Mouse (Mus musculus) midbrain, embryonic 10.5 days (tissue): ENCODE data around the gene Crygd. TPM values are rescaled to one million over a fixed set of nuclear protein-coding genes. Genes with fewer than 3 reads are reported as not detected.

Experiments used
- DNase-seq: peaks from one replicate; pipeline ENCODE4 v3.0.0-alpha.2; 2017; ENCODE audit warnings: low spot score
- H3K27ac ChIP-seq: fragments of 300-500 bp; sonication (generic); replicated peaks from 2 replicates; pipeline ENCODE4 v1.5.1; 2016; ENCODE audit warnings: mild to moderate bottlenecking
- H3K27me3 ChIP-seq: fragments of 300-500 bp; sonication (generic); 2 replicates; pipeline ENCODE4 v1.6.1; 2016; ENCODE audit warnings: low read depth, mild to moderate bottlenecking; ENCODE audit not compliant: poor library complexity, severe bottlenecking
- H3K36me3 ChIP-seq: fragments of 300-500 bp; sonication (generic); 2 replicates; pipeline ENCODE4 v1.6.1; 2016; ENCODE audit warnings: mild to moderate bottlenecking, moderate library complexity
- H3K4me1 ChIP-seq: fragments of 300-500 bp; sonication (generic); 2 replicates; pipeline ENCODE4 v1.6.1; 2016
- H3K4me3 ChIP-seq: fragments of 300-500 bp; sonication (generic); 2 replicates; pipeline ENCODE4 v1.5.1; 2016; ENCODE audit warnings: mild to moderate bottlenecking, moderate library complexity
- H3K9me3 ChIP-seq: fragments of 300-500 bp; sonication (generic); replicated peaks from 2 replicates; pipeline ENCODE4 v1.6.1; 2016; ENCODE audit warnings: mild to moderate bottlenecking
- WGBS: fragments of 180-500 bp; shearing (Covaris S2); methylation state at CpG from one replicate; pipeline ENCODE4 v1.1.7; 2016; 5-methylcytosine and 5-hydroxymethylcytosine counted together
- polyA plus RNA-seq: library from polyadenylated mRNA; unstranded; fragments of >200 nt; fragmentation: Nextera tagmentation; extraction: Ambion mirVana; gene quantifications from 2 replicates; pipeline ENCODE4 v1.2.1, GENCODE M21; 2016

Crygd gene
- polyA plus RNA-seq = not detected in 2 replicates

DNA sequence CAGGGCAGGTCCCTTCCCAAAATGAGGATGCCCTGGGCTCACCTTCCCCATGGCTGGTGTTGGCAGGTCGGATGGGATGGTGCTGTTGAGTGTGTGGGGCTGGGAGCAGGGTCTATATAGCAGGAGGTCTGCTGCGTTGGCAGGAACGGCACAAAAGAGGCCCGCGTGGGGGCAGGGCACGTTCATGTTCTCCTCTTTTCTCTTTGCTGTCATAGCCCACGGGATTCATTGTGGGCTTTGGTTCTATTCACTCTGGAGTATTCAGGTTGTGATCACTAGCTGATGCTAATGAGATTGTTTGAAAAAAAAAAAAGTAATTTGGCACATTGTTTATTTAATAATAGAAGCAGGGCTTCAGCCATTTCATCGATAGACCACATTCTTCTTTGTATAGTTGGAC, at the start of gene Crygd:
TSS of gene Crygd (minus strand) at position 101 of the 400 bp plus-strand sequence.
- 83% methylated on average over 8 of the region's 8 CpGs for WGBS
- no peak for DNase-seq
- H3K4me1 ChIP-seq = no peaks in the 10 kb centered on the region
- no peak within 1 kb of the TSS for H3K4me3 ChIP-seq
- H3K9me3 ChIP-seq = no peaks in the 10 kb centered on the region
- no peaks in the 10 kb centered on the region for H3K36me3 ChIP-seq
- no peak within 1 kb of the TSS for H3K27ac ChIP-seq
- no peaks in the 10 kb centered on the region for H3K27me3 ChIP-seq

DNA sequence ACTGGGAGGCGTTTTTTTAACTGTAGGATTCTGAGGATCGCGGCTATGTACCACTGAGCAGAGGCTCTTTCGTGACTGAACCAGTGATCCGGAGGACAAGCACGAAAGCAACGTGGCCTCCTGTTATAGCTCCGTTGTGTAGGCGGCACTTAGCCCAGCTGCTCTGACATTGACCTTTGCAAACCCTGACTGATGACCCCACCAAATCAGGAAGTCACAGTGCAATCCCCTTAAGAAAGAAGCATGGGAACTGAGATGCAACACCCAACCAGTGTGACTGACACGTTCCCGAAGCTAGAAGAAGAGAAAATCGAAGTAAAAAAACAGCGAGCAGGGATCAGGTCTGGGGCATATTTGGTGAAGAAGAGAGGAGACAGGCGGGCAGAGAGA, 49.5 kb upstream of the Crygd start:
- 62% methylated on average over 14 of the region's 14 CpGs for WGBS
- H3K4me3 ChIP-seq = 0 out of 2 replicates have a peak overlapping the region, but pooled peaks have one; percentile 16
- no peaks in the 10 kb centered on the region for H3K9me3 ChIP-seq
- no peaks in the 10 kb centered on the region for H3K27me3 ChIP-seq
- no peak overlapping the region; the same call in 1 of the 2 replicates for H3K27ac ChIP-seq
- H3K36me3 ChIP-seq = no peaks in the 10 kb centered on the region
- DNase-seq = peak; percentile 20
- H3K4me1 ChIP-seq = peaks cover 10% of the 10 kb centered on the region; the same call in 1 of the 2 replicates

DNA sequence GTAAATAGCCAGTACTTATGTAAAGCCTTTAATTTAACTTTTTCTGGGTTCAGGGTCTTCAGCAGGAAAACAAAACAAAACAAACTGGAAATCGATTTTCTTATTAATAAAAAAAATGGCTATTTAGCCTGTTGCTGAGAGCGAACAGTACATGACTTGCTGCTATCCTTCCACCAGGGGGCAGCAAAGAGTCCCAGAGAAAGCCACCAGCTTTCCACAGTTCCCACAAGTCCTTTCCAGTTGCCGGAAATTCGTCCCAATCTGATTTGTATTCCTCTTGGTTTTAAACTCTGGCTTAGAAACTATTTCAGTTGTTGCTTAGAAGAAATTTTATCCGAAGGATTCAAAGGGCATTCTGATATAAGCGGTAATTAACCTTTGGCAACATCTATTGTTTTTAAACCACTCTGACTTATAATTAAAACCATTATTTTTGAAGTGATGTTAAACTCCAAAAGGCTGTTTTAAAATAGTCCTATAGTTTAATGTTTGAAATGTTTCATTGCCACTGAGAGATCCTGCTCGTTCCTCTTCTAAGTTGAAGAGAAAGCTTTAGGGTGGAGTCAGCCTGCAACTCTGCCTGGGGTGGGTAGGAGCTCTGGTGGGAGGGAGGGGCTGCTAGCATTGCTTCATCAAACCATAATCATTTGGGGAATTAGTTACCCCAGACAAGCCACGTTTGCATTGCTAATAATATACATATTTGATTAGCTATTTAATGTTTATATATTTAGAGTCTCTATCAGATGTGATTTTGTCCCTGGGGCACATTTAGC, 49.0 kb upstream of the Crygd start:
- Histone ChIP-seq H3K4me1 (peaks cover 10% of the 10 kb centered on the region; the same call in 1 of the 2 replicates), H3K4me3 (0 out of 2 replicates have a peak overlapping the region, but pooled peaks have one; percentile 16), H3K36me3 (no peaks in the 10 kb centered on the region), H3K27ac (no peak overlapping the region; the same call in 1 of the 2 replicates), H3K9me3 (no peaks in the 10 kb centered on the region), H3K27me3 (no peaks in the 10 kb centered on the region)
- peak; percentile 76 for DNase-seq
- 20% methylated on average over 8 of the region's 8 CpGs for WGBS

DNA sequence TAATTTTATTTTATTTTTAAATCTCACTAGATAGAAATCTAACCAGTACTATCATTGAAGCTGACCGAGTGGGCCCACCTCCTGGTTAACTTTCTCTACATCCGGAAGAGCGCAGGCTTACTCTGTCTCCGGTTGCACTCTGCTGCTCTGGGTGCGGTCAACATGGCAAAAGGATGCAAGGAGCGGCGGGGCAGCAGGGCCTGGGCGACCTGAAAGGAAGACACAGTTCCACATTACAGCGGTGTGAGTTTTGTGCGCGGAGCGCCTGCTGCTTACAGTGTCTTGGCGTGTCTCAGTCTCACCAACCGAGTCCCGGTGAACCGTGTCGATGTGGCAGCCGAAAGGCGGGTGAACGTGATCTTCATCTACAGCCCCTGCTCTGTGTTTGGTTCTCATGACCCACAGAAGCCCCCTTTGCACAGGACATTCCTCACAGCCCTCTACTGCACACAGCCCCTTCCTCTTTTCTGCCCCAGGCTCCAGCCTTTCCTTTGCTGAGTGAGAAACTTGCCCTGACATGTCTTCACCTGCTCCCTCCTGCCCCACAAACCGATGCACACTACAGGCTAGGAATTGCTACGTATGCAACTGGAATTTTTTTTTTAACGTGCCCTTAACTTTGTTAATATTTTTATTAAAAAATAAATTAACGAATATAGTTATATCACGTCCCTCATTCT, 46.6 kb upstream of the Crygd start:
- H3K27me3 ChIP-seq = no peaks in the 10 kb centered on the region
- 76% methylated on average over 25 of the region's 25 CpGs for WGBS
- H3K4me1 ChIP-seq = peaks cover 10% of the 10 kb centered on the region; the same call in 1 of the 2 replicates
- H3K36me3 ChIP-seq = no peaks in the 10 kb centered on the region
- no peaks in the 10 kb centered on the region for H3K9me3 ChIP-seq
- DNase-seq = no peak
- H3K4me3 ChIP-seq = no peak overlapping the region
- H3K27ac ChIP-seq = no peak overlapping the region

DNA sequence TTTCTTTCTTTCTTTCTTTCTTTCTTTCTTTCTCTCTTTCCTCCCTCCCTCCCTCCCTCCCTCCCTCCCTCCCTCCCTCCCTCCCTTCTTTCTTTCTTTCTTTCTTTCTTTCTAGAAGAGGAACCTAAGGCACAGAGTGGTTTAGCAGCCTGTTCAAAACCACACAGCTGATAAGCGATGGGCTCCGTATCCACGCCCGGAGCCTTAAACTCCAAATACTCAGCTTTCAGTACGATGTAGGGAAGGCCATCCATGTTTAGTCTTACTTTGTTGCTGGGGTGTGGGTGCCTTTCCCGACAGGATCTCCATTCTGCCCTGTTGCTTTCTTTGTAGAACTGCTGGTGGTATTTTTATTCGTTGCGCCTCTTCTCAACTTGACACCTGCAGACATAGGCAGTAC, 45.9 kb upstream of the Crygd start:
- H3K9me3 ChIP-seq = no peaks in the 10 kb centered on the region
- no peak overlapping the region for H3K4me3 ChIP-seq
- no peak overlapping the region for H3K27ac ChIP-seq
- no peaks in the 10 kb centered on the region for H3K36me3 ChIP-seq
- H3K27me3 ChIP-seq = no peaks in the 10 kb centered on the region
- DNase-seq = no peak
- peaks cover 10% of the 10 kb centered on the region; the same call in 1 of the 2 replicates for H3K4me1 ChIP-seq
- WGBS = 89% methylated on average over 8 of the region's 8 CpGs

DNA sequence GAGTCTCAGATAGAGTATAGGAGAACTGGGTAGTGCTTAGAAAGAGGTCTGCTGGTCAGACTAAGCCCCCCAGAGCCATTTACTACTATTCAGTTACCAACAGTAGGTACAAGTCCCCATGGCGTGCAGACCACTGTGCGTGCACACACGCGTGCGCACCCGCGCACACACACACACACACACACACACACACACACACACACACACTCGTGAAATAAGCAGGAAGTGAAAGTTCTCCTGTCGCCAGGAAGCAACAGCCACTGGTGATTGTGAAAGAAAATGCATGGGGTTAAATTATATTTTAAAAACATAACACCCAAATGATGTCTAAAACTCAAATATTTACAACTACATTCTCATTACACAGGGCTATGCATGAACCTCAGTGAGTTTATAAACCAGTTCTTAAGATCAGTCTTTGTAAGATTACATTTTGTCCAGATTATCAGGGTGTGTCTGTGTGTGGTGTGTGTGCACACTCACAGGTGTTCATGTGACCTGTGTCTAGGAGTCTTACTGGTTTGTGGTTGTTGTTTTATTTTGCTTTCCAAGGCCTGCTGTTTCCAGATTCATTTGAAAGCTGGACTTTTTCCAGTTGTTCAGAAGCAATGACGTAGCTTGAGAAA, 44.5 kb upstream of the Crygd start:
- Histone ChIP-seq H3K27ac (no peak overlapping the region), H3K4me1 (peaks cover 7% of the 10 kb centered on the region; the same call in 1 of the 2 replicates), H3K36me3 (no peaks in the 10 kb centered on the region), H3K27me3 (no peaks in the 10 kb centered on the region), H3K9me3 (no peaks in the 10 kb centered on the region), H3K4me3 (no peak overlapping the region)
- 85% methylated on average over 10 of the region's 10 CpGs for WGBS
- no peak for DNase-seq

DNA sequence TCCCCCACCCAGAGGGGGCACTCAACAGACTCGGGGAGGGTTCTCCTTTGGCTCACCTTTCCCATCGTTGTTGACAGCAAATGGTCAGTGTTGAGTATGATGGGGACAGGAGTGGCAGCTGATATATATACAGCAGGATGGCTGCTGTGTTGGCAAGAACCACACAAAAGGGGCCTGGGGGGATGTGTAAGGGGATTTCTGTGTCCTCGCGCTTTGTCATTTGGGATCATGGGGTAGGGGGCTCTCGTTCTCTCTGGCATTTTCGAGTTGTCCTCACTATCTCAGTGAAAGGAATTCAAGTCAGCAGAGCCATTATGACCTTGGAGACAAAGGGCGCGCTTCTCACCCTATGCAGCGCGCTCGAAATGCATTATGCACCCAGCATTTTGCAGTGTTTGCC, 40.0 kb upstream of the Crygd start, which contains the start of gene Cryga:
TSS of gene Cryga (minus strand) at position 101 of the 400 bp plus-strand sequence.
- no peaks in the 10 kb centered on the region for H3K36me3 ChIP-seq
- no peaks in the 10 kb centered on the region for H3K4me1 ChIP-seq
- no peak within 1 kb of the TSS for H3K4me3 ChIP-seq
- no peaks in the 10 kb centered on the region for H3K9me3 ChIP-seq
- WGBS = 93% methylated on average over 11 of the region's 11 CpGs
- DNase-seq = no peak
- H3K27ac ChIP-seq = no peak within 1 kb of the TSS
- H3K27me3 ChIP-seq = no peaks in the 10 kb centered on the region

DNA sequence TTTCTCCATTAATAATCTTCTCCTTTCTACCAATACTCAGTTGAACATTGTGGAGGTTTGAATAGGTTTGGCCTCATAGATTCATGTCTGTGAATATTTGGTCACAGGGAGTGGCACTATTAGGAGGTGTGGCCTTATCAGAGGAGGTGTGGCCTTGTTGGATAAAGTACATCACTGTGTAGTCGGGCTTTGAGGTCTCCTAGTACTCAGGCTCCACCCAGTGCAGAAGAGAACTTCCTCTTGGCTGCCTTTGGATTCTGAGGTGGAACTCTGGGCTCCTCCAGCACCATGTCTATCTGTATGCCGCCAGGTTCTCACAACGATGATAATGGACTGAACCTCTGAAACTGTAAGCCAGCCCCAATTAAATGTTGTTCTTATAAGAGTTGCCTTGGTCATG, 33.7 kb upstream of the Crygd start:
- H3K9me3 ChIP-seq = no peaks in the 10 kb centered on the region
- H3K36me3 ChIP-seq = no peaks in the 10 kb centered on the region
- H3K27me3 ChIP-seq = no peaks in the 10 kb centered on the region
- no peak overlapping the region for H3K4me3 ChIP-seq
- no peaks in the 10 kb centered on the region for H3K4me1 ChIP-seq
- 84% methylated on average over 3 of the region's 3 CpGs for WGBS
- DNase-seq = no peak
- H3K27ac ChIP-seq = no peak overlapping the region

DNA sequence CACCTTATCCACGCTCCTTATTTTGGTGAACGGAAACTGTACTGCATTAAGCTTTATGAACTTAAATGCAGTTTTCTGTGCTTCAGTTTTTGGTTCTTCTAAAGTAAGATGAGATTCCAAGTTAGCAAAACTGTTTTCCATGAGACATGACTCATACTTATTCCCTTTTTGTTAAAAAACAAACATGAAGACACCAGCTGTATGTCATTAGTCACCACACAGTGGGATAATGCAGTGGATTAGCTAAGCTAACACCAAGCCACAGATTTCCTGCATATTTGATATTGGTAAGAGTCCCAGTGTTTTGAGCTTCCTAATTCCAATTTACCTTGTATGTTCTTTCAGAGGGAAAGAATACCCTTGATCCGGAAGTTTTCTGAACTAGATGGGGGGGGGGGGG, 28.3 kb upstream of the Crygd start:
- no peaks in the 10 kb centered on the region for H3K9me3 ChIP-seq
- no peak for DNase-seq
- WGBS = 91% methylated on average over 3 of the region's 3 CpGs
- H3K36me3 ChIP-seq = no peaks in the 10 kb centered on the region
- H3K27me3 ChIP-seq = no peaks in the 10 kb centered on the region
- H3K4me3 ChIP-seq = no peak overlapping the region
- H3K4me1 ChIP-seq = no peaks in the 10 kb centered on the region
- H3K27ac ChIP-seq = no peak overlapping the region

DNA sequence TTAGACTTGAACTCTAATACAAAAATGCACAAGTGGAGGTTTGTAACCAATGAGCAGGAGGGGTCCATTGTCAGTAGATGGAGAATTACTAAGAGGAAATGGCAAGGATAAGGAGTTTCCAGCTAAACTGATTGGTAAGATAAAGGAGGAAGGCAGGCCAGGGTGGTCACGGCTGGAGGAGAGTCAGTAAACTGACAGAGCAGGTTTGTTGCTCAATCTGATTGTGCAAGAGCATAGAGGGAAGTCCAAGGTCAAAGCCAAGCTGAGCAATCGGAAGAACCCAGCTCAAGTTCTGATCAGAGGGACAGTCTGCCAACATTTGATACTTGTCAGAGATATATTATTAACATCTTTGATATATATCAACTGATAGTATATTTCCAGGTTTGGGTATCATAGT, 27.1 kb upstream of the Crygd start:
- H3K27me3 ChIP-seq = no peaks in the 10 kb centered on the region
- DNase-seq = no peak
- no peak overlapping the region for H3K4me3 ChIP-seq
- H3K27ac ChIP-seq = no peak overlapping the region
- 71% methylated on average over 2 of the region's 2 CpGs for WGBS
- no peaks in the 10 kb centered on the region for H3K4me1 ChIP-seq
- H3K9me3 ChIP-seq = no peaks in the 10 kb centered on the region
- H3K36me3 ChIP-seq = no peaks in the 10 kb centered on the region

DNA sequence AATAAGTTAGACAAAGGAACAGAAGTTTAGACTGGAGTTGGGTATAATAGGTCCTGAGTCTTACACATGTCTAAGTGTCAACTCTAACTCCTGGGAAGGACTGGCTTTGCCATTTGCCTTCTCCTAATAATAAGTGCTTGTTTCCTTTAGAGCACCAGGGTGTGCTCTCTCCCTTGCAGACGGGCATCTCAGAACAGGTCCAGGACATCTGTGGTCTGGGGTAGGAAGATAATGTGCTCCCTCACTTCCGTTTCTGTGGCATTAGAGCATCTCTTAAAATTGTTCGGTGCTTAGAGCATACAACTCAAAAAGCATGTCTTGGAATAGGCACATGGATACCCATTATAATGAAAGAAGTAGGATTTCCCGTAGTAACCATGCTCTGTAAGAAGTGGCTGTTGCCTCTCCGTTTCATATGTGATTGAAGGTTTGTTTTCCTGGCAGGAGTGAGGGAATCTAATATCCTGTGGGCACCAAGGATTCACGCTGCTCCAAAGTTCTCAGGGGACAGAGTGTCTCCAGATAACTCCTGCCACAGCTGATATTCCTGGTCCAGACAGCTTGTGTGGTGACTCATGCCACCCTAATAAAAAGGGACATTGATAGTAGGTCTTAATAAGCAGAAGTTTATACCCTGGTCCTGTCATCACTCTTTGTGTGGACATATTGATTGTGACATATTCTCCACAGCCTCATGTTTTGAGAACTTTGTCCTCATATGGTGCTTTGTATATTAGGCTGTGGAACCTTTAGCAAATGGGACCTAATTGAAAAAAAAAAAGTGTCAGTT, 25.5 kb upstream of the Crygd start:
- DNase-seq = no peak
- H3K9me3 ChIP-seq = no peaks in the 10 kb centered on the region
- H3K4me3 ChIP-seq = no peak overlapping the region
- WGBS = 83% methylated on average over 6 of the region's 6 CpGs
- H3K27me3 ChIP-seq = no peaks in the 10 kb centered on the region
- H3K36me3 ChIP-seq = no peaks in the 10 kb centered on the region
- H3K27ac ChIP-seq = no peak overlapping the region
- no peaks in the 10 kb centered on the region for H3K4me1 ChIP-seq

DNA sequence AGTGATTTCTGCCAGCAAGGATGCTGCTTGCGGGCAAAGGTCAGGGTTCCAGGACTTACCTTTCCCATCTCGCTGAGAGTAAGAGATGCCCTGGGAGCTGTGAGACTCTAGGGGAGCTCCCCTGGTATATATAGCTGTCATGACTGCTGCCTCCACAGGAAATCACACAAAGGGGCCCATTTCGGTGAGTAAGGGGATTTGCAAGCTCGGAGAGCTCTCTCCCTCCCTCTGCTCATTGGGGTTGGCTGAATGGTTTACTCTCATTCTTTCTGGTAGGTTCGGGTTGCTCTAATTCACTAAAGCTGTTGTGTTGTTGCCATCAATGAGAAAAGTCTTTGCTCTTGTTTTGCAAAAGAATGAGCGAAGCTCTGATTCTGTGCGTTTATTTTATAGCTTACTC, 18.9 kb upstream of the Crygd start, which contains the start of gene Crygb:
TSS of gene Crygb (minus strand) at position 101 of the 400 bp plus-strand sequence.
- Histone ChIP-seq H3K27ac (no peak within 1 kb of the TSS), H3K4me1 (peaks cover 5% of the 10 kb centered on the region), H3K9me3 (no peaks in the 10 kb centered on the region), H3K27me3 (no peaks in the 10 kb centered on the region), H3K36me3 (no peaks in the 10 kb centered on the region), H3K4me3 (peak within 1 kb of the TSS; percentile 21; the same call in 1 of the 2 replicates)
- WGBS = 26% methylated on average over 7 of the region's 7 CpGs
- no peak for DNase-seq
